Mouse (Mus musculus): ENCODE results near the gene Rundc3b. TPM values are rescaled to one million over a fixed set of nuclear protein-coding genes. Genes with fewer than 3 reads are reported as not detected.

Rundc3b gene
- polyA plus RNA-seq, 2 experiments = 4.2 to 4.3 TPM

DNA sequence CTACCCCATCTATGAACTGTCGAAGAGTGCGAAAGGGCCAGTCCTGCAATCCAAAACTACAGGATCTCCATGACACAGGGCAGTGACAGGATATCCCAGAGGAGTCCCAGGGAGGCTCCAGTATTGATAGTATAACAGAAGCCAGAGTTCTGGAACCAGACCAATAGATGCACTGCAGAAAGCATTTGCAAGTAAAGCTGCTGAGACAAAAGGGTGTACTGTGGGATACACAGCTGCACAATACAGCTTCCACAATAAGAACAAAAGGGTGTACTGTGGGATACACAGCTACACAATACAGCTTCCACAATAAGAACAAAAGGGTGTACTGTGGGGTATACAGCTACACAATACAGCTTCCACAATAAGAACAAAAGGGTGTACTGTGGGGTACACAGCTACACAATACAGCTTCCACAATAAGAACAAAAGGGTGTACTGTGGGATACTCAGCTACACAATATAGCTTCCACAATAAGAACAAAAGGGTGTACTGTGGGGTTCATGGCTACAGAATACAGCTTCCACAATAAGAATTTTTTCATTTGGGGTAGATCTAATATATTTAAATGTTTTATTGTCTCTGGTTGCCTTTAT, 134.0 kb downstream of the Rundc3b start:
- Histone ChIP-seq H3K4me3 (replicated peaks; ENCODE audit: low read length) (no peak overlapping the region), H3K4me1 (ENCODE audit: control insufficient read depth, insufficient read depth, low read length) (no peaks in the 10 kb centered on the region), H3K9ac (ENCODE audit: low read depth, low read length, severe bottlenecking) (no peak overlapping the region), H3K27me3 (ENCODE audit: control insufficient read depth, insufficient read depth, low read length) (no peaks in the 10 kb centered on the region), H3K9me3 (ENCODE audit: control insufficient read depth, low read length) (no peaks in the 10 kb centered on the region), H3K4me2 (replicated peaks; ENCODE audit: low read depth, low read length, severe bottlenecking) (no peak overlapping the region), H3K27ac (replicated peaks; ENCODE audit: low read depth, low read length) (no peak overlapping the region), H3K36me3 (ENCODE audit: control insufficient read depth, insufficient read depth, low read length) (no peaks in the 10 kb centered on the region)
- ATAC-seq (ENCODE audit: low FRiP score, low read depth) = no peak
- DNase-seq (ENCODE audit: low spot score) = no peak
- 93% methylated on average over 2 of the region's 2 CpGs for WGBS
- TF ChIP-seq POLR2A (IDR thresholded peaks at IDR 0.05; ENCODE audit: borderline replicate concordance, extremely low read depth, insufficient read depth, insufficient read length) = no peak

- Histone ChIP-seq H3K27me3 (ENCODE audit: control insufficient read depth, insufficient read depth, low read length) (no peaks in the 10 kb centered on the region), H3K27ac (replicated peaks; ENCODE audit: low read depth, low read length) (no peak overlapping the region), H3K9ac (ENCODE audit: low read depth, low read length, severe bottlenecking) (no peak overlapping the region), H3K36me3 (ENCODE audit: control insufficient read depth, insufficient read depth, low read length) (no peaks in the 10 kb centered on the region), H3K4me1 (ENCODE audit: control insufficient read depth, insufficient read depth, low read length) (no peaks in the 10 kb centered on the region), H3K4me2 (replicated peaks; ENCODE audit: low read depth, low read length, severe bottlenecking) (no peak overlapping the region), H3K4me3 (replicated peaks; ENCODE audit: low read length) (no peak overlapping the region), H3K9me3 (ENCODE audit: control insufficient read depth, low read length) (no peaks in the 10 kb centered on the region)
- no peak for DNase-seq (ENCODE audit: low spot score)
- WGBS = 82% methylated on average over 4 of the region's 4 CpGs
- no peak for ATAC-seq (ENCODE audit: low FRiP score, low read depth)
- no peak for TF ChIP-seq POLR2A (IDR thresholded peaks at IDR 0.05; ENCODE audit: borderline replicate concordance, extremely low read depth, insufficient read depth, insufficient read length)
Observed at GRCm38 (mm10) chr5:8487989-8488700, 134.6 kb downstream of the Rundc3b start.

DNA sequence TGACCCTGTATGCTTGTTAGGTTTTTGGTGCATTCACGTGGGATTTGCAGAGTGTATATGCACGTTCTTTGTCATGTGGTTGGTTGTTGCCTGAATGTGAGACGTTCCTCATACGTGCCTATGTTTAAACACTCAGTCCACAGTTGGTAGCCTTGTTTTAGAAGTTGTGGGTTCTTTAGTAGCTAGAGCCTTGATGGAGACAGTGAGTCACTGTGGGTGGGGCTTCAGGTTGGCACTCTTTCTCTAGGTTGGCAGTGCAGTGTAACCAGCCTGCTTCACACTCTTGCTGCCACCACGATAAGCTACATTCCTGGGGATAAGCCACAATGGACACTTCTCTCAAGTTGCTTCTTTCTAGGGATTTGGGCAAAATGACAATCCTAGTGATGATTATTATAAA, 166.2 kb downstream of the Rundc3b start:
- DNase-seq (ENCODE audit: low spot score) = no peak
- TF ChIP-seq POLR2A (IDR thresholded peaks at IDR 0.05; ENCODE audit: borderline replicate concordance, extremely low read depth, insufficient read depth, insufficient read length) = no peak
- 86% methylated on average over 5 of the region's 5 CpGs for WGBS
- no peaks in the 10 kb centered on the region for H3K27me3 ChIP-seq (ENCODE audit: control insufficient read depth, insufficient read depth, low read length)
- H3K9ac ChIP-seq (ENCODE audit: low read depth, low read length, severe bottlenecking) = no peak overlapping the region
- peaks cover 9% of the 10 kb centered on the region for H3K36me3 ChIP-seq (ENCODE audit: control insufficient read depth, insufficient read depth, low read length)
- no peak overlapping the region for H3K4me2 ChIP-seq (replicated peaks; ENCODE audit: low read depth, low read length, severe bottlenecking)
- H3K27ac ChIP-seq (replicated peaks; ENCODE audit: low read depth, low read length) = no peak overlapping the region
- no peak for ATAC-seq (ENCODE audit: low FRiP score, low read depth)
- no peaks in the 10 kb centered on the region for H3K9me3 ChIP-seq (ENCODE audit: control insufficient read depth, low read length)
- H3K4me1 ChIP-seq (ENCODE audit: control insufficient read depth, insufficient read depth, low read length) = no peaks in the 10 kb centered on the region
- no peak overlapping the region for H3K4me3 ChIP-seq (replicated peaks; ENCODE audit: low read length)

GRCm38 (mm10) chr5:8455565-8455964, 167.2 kb downstream of the Rundc3b start:
- Histone ChIP-seq H3K4me3 (replicated peaks; ENCODE audit: low read length) (no peak overlapping the region), H3K4me2 (replicated peaks; ENCODE audit: low read depth, low read length, severe bottlenecking) (no peak overlapping the region), H3K36me3 (ENCODE audit: control insufficient read depth, insufficient read depth, low read length) (peaks cover 9% of the 10 kb centered on the region), H3K9me3 (ENCODE audit: control insufficient read depth, low read length) (no peaks in the 10 kb centered on the region), H3K27ac (replicated peaks; ENCODE audit: low read depth, low read length) (no peak overlapping the region), H3K9ac (ENCODE audit: low read depth, low read length, severe bottlenecking) (no peak overlapping the region), H3K27me3 (ENCODE audit: control insufficient read depth, insufficient read depth, low read length) (no peaks in the 10 kb centered on the region), H3K4me1 (ENCODE audit: control insufficient read depth, insufficient read depth, low read length) (no peaks in the 10 kb centered on the region)
- no peak for TF ChIP-seq POLR2A (IDR thresholded peaks at IDR 0.05; ENCODE audit: borderline replicate concordance, extremely low read depth, insufficient read depth, insufficient read length)
- ATAC-seq (ENCODE audit: low FRiP score, low read depth) (no peak), DNase-seq (ENCODE audit: low spot score) (no peak)

Other genes starting within 250 kb of the Rundc3b start
- 29.5 and 38.7 TPM in 2 replicates for gene Dbf4, start 200.2 kb downstream of the Rundc3b start, polyA plus RNA-seq (2012; rRNA removed)
- 39.1 and 39.4 TPM in 2 replicates for gene Dbf4, start 200.2 kb downstream of the Rundc3b start, polyA plus RNA-seq (2014; fragmentation: Nextera tagmentation; extraction: Ambion mirVana)
- gene Slc25a40, start 200.1 kb downstream of the Rundc3b start, polyA plus RNA-seq (2012; rRNA removed) = 19.3 and 20.2 TPM in 2 replicates
- 15.8 and 17.1 TPM in 2 replicates for gene Slc25a40, start 200.1 kb downstream of the Rundc3b start, polyA plus RNA-seq (2014; fragmentation: Nextera tagmentation; extraction: Ambion mirVana)
- 0.53 and 0.56 TPM in 2 replicates for gene Abcb1a, start 37.1 kb upstream of the Rundc3b start, polyA plus RNA-seq (2012; rRNA removed)
- 0.47 and 0.58 TPM in 2 replicates for gene Abcb1a, start 37.1 kb upstream of the Rundc3b start, polyA plus RNA-seq (2014; fragmentation: Nextera tagmentation; extraction: Ambion mirVana)
- 1.7 and 1.8 TPM in 2 replicates for gene Abcb1b, start 175.2 kb upstream of the Rundc3b start, polyA plus RNA-seq (2012; rRNA removed)
- 1.7 and 2.4 TPM in 2 replicates for gene Abcb1b, start 175.2 kb upstream of the Rundc3b start, polyA plus RNA-seq (2014; fragmentation: Nextera tagmentation; extraction: Ambion mirVana)